Mouse (Mus musculus) frontal cortex, adult (tissue): ENCODE results near the gene Mrpl54.
"Not testable (repeated sequence)": the region's sequence is repeated elsewhere in the genome, so short reads cannot be mapped to it uniquely, and the experiment has no call there.

Experiments
- ATAC-seq: cut with Nextera tagmentation; 2 replicates; pipeline ENCODE4 v1.9.2; 2017; ENCODE audit warnings: mild to moderate bottlenecking, moderate library complexity, mixed read lengths; ENCODE audit not compliant: low TSS enrichment

Mrpl54 gene

DNA sequence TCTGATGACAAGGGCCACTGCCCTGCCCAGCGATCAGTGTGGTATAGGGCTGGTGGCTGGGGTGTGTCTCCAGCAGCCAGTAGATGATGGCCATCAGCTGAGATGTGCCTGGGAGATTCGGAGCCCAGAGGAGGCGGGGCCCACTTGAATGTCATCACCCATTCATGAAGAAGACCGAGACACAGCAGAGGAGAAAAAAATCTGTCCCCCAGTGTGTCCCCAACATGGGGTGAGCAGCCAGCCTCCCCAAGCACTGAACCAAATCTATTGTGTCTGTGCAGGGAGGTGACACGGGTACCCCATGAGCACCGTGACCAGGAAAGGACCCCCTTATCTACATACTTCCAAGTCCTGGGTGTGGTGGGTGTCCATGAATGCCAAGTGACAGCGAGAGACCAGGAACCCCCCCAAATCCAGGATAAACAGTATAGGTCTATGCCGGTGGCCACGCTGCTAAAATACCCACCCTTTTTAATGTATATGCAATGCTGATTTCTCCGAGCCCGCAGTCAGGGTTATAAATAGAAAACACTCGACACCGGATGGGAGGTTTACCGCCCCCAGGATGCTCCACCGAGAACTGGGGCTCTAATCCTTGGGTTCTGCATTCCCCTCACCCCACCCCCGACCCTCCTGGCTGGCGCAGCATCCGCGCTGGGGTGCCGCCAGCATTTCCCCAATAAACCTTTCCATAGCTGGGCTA is 36.8 kb downstream of the Mrpl54 start:
- ATAC-seq = peak; percentile 42

DNA sequence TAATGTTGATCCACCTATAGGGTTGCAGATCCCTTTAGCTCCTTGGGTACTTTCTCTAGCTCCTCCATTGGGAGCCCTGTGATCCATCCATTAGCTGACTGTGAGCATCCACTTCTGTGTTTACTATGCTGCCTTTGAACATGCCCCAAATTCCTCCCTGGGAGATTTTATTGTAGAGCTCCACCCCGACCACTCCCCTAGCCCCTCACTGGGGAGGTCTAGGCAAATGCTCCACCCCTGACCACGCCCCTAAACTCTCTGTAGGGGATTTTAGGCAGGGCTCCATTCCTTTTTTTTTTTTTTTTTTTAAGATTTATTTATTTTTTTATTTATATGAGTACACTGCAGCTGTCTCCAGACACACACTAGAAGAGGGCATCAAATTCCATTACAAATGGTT is 43.0 kb downstream of the Mrpl54 start:
- ATAC-seq = not testable (repeated sequence)

DNA sequence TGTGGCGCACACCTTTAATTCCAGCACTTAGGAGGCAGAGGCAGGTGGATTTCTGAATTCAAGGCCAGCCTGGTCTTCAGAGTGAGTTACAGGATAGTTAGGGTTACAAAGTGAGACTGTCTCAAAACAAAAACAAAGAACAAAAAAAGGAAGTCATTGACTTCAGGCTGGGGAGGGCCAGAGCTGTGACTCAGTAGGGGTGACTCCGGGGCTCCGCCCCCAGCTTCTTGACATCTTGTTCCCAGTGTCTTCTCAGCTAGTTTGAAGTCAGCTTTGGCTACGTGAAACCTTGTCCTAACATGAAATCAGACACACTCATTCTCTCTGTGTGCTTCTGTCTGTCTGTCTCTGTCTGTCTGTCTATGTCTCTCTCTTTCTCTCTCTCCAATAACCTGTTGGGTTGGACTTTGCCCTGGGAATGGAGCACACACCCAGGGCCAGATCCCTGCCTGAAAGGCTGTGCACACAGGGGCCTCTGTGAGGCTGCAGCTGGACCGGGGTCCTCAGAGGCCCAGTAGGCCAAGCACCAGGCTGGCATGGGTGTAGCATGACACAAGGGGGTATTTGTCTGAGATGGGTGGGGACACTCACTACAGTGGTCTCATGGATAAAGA is 45.2 kb downstream of the Mrpl54 start:
- no peak for ATAC-seq

DNA sequence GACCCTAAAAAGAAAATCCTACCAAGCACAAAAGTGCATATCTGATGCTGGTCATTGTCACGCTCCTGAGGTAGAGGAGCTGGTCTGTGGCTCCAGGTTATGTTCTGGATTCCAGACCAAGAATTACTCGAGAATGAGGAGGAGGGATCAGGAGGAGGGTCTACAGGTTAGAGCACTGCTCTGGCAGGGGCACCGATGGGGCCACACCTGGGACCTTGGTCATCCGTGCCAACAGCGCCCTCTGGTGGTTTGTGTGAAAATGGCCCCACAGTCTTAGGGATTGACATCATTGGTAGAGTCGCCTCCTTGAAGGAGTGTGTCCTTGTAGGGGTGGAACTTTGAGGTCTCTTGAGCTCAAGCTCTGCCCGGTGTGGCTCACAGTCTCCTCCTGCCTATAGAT is 48.8 kb downstream of the Mrpl54 start:
- ATAC-seq = peak; percentile 52; the same call in 1 of the 2 replicates

DNA sequence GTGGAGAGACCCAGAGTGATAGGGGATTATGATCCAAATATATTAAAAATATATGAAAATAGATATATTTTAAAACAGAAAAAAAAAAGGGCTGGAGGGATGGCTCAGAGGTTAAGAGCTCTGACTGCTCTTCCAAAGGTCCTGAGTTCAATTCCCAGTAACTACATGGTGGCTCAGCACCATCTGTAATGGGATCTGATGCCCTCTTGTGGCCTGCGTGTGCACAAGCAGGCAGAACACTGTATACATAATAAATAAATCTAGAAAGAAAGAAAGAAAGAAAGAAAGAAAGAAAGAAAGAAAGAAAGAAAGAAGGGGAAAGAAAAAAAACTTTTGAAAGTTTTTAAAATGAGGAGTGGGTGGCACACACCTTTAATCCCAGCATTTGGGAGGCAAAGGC is 49.5 kb downstream of the Mrpl54 start:
- ATAC-seq = not testable (repeated sequence)

DNA sequence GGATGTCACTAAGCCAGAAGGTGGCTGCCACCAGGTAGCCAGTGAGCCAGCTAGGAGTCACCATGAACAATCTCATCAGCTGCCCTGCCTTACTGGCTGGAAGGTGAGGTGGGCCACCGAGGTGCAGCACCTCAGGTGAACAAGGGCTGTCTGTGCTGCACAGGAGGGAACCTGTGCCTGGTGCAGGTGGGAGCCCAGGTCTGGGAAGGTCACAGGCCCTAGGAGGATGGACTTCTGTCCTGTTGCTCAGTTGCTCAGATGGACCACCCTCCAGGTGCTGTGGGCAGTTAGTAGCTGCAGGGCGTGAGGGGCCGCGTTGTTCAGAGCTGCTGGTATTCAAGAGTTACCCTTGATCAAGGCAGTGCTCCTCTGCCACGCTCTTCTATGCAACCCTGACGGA is 49.9 kb downstream of the Mrpl54 start:
- ATAC-seq = no peak

DNA sequence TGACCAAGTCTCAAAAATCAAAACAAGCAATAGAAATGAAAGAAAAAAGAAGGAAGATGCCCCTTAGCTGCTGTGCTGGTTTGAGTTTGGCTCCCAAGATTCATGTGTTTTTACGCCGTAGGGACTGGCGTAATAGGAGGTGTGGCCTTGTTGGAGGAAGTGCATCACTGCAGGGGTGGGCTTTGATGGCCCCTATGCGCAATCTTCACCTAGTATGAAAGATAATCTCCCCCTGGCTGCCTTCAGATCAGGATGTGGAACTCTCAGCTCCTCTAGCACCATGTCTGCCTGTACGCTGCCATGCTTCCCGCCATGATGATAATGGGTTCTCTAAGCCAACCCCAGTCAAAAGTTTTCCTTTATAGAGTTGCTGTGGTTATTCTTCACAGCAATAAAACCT is 50.5 kb downstream of the Mrpl54 start:
- no peak for ATAC-seq
